Mouse (Mus musculus) hindbrain, embryonic 13.5 days (tissue): Measurements from ENCODE around the gene Tmem132b. TPM values are rescaled to one million over a fixed set of nuclear protein-coding genes. Genes with fewer than 3 reads are reported as not detected.

Source experiments
- ATAC-seq: fragments of 200-750 bp; cut with Nextera tagmentation; 2 replicates; pipeline ENCODE4 v1.8.0; 2017; ENCODE audit warnings: moderate TSS enrichment; ENCODE audit not compliant: low FRiP score
- H3K27ac ChIP-seq: fragments of 300-500 bp; sonication (generic); 2 replicates; pipeline ENCODE4 v1.5.1; 2015; ENCODE audit warnings: inconsistent platforms, mild to moderate bottlenecking, moderate library complexity
- H3K27me3 ChIP-seq: fragments of 300-500 bp; sonication (generic); 2 replicates; pipeline ENCODE4 v1.6.1; 2015; ENCODE audit warnings: mild to moderate bottlenecking, inconsistent platforms
- H3K36me3 ChIP-seq: fragments of 300-500 bp; sonication (generic); 2 replicates; pipeline ENCODE4 v1.6.1; 2015; ENCODE audit warnings: mild to moderate bottlenecking, inconsistent platforms
- H3K4me1 ChIP-seq: fragments of 300-500 bp; sonication (generic); replicated peaks from 2 replicates; pipeline ENCODE4 v1.6.1; 2015; ENCODE audit warnings: inconsistent platforms
- H3K4me2 ChIP-seq: fragments of 300-500 bp; sonication (generic); 2 replicates; pipeline ENCODE4 v1.6.1; 2015; ENCODE audit warnings: inconsistent platforms, mild to moderate bottlenecking, moderate library complexity
- H3K4me3 ChIP-seq: fragments of 300-500 bp; sonication (generic); 2 replicates; pipeline ENCODE4 v1.5.1; 2015; ENCODE audit warnings: mild to moderate bottlenecking, inconsistent platforms
- H3K9ac ChIP-seq: fragments of 300-500 bp; sonication (generic); 2 replicates; pipeline ENCODE4 v1.6.1; 2015; ENCODE audit warnings: mild to moderate bottlenecking, inconsistent platforms
- H3K9me3 ChIP-seq: fragments of 300-500 bp; sonication (generic); 2 replicates; pipeline ENCODE4 v1.6.1; 2016; ENCODE audit warnings: inconsistent platforms
- WGBS: fragments of 180-500 bp; shearing (Covaris S2); methylation state at CpG from one replicate; pipeline ENCODE4 v1.1.7; 2015; 5-methylcytosine and 5-hydroxymethylcytosine counted together
- polyA plus RNA-seq: library from polyadenylated mRNA; unstranded; fragments of >200 nt; fragmentation: Nextera tagmentation; extraction: Ambion mirVana; gene quantifications from 2 replicates; pipeline ENCODE4 v1.2.1, GENCODE M21; 2015

The Tmem132b gene
- polyA plus RNA-seq, 1 experiment from 2014 or later: 3.0 TPM

DNA sequence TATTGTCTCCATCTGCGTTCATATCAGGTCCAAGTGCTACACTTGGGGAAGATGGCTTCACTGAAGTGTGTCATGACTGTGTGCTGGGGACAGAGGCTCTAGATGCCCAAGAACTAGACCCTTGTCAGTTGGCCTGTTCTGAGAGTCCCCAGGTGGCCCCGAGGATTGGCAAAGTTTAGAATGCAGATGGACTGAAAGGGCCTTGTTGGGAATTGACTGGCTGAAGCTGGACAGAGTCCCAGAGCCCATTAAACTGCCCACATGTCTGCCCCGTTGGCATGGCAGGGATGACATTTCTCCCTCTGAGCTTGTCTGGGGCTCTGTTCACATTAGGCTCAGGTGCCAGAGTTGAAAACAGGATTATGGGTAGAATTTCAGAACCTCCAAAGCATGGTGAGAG lies 167.8 kb downstream of the Tmem132b start:
- no peak overlapping the region for H3K4me3 ChIP-seq
- 81% methylated on average over 3 of the region's 3 CpGs for WGBS
- no peaks in the 10 kb centered on the region for H3K27me3 ChIP-seq
- no peaks in the 10 kb centered on the region for H3K9me3 ChIP-seq
- H3K36me3 ChIP-seq: no peaks in the 10 kb centered on the region
- H3K9ac ChIP-seq: no peak overlapping the region
- no peak overlapping the region for H3K4me2 ChIP-seq
- H3K4me1 ChIP-seq: no peaks in the 10 kb centered on the region
- no peak for ATAC-seq
- no peak overlapping the region for H3K27ac ChIP-seq

DNA sequence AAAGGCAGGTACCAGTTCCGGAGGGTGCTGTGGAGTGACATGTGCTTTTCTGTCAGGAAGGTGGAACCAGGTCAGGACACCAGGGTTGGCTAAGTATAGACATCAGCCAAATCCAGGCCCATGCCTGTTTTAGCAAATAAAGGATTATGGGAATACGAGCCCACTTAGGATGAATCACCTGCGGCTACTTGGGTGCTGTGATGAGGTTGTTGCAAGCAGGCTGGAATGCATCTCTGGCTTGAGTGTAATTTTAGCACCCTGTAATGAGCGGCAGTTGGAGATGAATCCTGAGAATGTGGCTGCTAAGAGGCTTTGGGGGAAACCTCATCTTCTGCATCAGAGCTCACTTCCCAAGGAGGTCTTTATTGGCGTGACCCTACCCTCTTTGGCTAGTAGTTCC lies 168.7 kb downstream of the Tmem132b start:
- ATAC-seq: no peak
- Histone ChIP-seq H3K36me3 (no peaks in the 10 kb centered on the region), H3K4me1 (no peaks in the 10 kb centered on the region), H3K4me2 (no peak overlapping the region), H3K9ac (no peak overlapping the region), H3K27ac (no peak overlapping the region), H3K27me3 (no peaks in the 10 kb centered on the region), H3K4me3 (no peak overlapping the region), H3K9me3 (no peaks in the 10 kb centered on the region)
- 89% methylated on average over 5 of the region's 5 CpGs for WGBS

DNA sequence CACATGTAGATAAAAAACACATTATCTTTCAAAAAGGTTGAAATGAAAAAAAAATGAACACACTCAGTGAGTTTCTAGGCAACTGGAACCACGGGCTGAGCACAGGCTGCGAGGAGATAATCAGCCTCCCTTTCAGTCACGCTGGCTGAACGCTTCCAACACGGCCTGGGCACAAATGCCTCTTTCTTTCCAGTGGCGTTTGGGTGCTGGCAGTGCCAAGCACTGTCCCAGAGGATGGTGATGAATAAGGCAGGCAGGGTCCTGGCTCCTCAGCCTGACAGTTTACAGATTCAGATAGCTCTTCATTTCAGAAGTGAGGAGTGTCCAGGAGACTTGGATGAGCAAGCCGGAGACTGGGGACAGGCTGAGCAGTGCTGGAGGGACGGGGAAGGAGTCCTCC lies 173.8 kb downstream of the Tmem132b start:
- 54% methylated on average over 8 of the region's 8 CpGs for WGBS
- no peaks in the 10 kb centered on the region for H3K27me3 ChIP-seq
- H3K4me2 ChIP-seq: no peak overlapping the region
- 0 out of 2 replicates have a peak, but pooled peaks cover 4% of the 10 kb centered on the region for H3K4me1 ChIP-seq
- no peaks in the 10 kb centered on the region for H3K36me3 ChIP-seq
- H3K4me3 ChIP-seq: no peak overlapping the region
- peak overlapping the region; percentile 23; the same call in 1 of the 2 replicates for H3K27ac ChIP-seq
- ATAC-seq: no peak
- no peaks in the 10 kb centered on the region for H3K9me3 ChIP-seq
- H3K9ac ChIP-seq: no peak overlapping the region

DNA sequence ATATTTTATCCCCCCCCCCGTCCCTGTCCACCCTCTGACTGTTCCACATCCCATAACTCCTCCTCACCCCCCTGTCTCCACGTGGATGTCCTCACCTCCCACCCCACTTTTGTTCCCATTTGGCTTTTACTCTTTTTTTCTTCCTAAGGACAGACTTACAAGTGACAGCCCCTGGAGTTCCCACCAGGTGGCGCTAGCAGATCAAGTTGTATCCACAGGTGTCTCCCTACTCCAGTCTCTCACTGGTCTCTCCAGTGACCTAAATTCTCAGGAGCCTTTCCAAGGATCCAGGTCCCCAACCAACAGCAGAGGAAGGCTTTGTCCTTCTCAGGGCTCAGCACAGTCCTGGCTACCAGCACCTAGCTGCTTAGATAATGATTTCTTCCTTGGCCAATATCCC lies 177.6 kb downstream of the Tmem132b start:
- WGBS: 3% methylated on average over 3 of the region's 3 CpGs
- Histone ChIP-seq H3K36me3 (no peaks in the 10 kb centered on the region), H3K27ac (no peak overlapping the region)

DNA sequence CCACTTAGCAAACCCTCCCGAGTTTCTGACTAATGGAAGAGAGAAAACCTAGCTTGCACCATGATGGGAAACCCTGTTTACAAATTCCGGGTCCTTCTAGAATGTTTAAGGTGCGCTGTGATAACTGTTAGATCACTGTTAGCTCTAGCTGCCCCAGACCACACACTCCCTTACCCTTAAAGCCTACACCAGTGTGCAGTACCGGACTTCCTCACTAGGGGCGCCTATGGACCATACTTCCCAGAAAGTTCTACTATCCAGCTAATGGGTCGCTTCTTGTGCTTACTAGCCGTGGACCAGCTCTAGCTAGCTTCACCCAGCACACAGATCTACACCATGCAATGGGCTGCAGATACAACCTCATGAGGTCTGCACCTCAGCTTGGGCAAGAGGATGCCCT lies 195.2 kb downstream of the Tmem132b start:
- 90% methylated on average over 7 of the region's 7 CpGs for WGBS
- no peak overlapping the region for H3K4me2 ChIP-seq
- no peaks in the 10 kb centered on the region for H3K4me1 ChIP-seq
- no peaks in the 10 kb centered on the region for H3K9me3 ChIP-seq
- no peak overlapping the region for H3K9ac ChIP-seq
- no peaks in the 10 kb centered on the region for H3K36me3 ChIP-seq
- no peak overlapping the region for H3K27ac ChIP-seq
- no peak for ATAC-seq
- H3K27me3 ChIP-seq: no peaks in the 10 kb centered on the region
- H3K4me3 ChIP-seq: no peak overlapping the region

More for the DNA sequence above, 177.6 kb downstream of the Tmem132b start:
- H3K9me3 ChIP-seq: no peaks in the 10 kb centered on the region
- no peak overlapping the region for H3K9ac ChIP-seq
- H3K27me3 ChIP-seq: no peaks in the 10 kb centered on the region
- ATAC-seq: no peak
- H3K4me2 ChIP-seq: no peak overlapping the region
- H3K4me3 ChIP-seq: no peak overlapping the region
- 0 out of 2 replicates have a peak, but pooled peaks cover 4% of the 10 kb centered on the region for H3K4me1 ChIP-seq

DNA sequence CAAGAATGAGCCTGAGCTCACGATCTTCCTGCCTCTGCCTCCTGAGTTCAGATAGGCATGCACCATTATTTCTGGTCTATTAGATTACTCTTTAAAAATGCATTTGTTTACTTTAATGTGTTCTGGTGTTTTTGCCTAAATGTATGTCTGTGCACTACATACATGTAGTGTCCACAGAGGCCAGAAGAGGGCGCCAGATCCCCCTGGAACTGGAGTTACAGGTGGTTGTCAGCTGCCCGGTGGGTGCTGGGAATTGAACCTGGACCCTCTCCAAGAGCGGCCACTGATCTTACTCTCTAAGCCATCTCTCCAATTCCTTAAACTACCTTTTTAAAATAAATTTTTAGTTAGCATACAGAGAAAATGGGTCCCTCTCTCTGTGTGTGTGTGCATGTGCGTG lies 195.9 kb downstream of the Tmem132b start:
- no peaks in the 10 kb centered on the region for H3K9me3 ChIP-seq
- WGBS: 87% methylated on average over 5 of the region's 5 CpGs
- no peak for ATAC-seq

DNA sequence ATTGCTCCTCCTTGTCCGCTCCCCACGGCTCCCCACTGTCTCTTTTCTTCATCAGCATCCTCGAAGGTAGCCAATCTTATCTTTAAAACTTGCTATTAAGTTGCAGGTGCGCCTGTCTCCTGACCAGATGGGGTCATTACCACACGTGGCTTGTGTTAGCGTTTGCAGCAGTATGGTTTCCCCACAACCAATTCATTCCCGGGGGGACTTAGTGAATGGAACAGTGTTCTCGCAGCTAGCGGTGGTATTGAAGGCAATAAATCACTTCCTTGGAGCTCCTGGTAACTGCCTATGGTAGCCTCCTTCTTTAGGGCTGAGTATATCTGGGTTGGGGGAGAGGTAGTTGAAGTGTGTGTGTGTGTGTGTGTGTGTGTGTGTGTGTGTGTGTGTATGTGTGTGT lies 196.4 kb downstream of the Tmem132b start:
- 81% methylated on average over 9 of the region's 9 CpGs for WGBS
- H3K4me2 ChIP-seq: no peak overlapping the region
- no peak overlapping the region for H3K4me3 ChIP-seq
- H3K9ac ChIP-seq: no peak overlapping the region
- no peak for ATAC-seq
- no peaks in the 10 kb centered on the region for H3K9me3 ChIP-seq
- no peaks in the 10 kb centered on the region for H3K4me1 ChIP-seq
- H3K36me3 ChIP-seq: no peaks in the 10 kb centered on the region
- no peaks in the 10 kb centered on the region for H3K27me3 ChIP-seq
- no peak overlapping the region for H3K27ac ChIP-seq

More for the DNA sequence above, 195.9 kb downstream of the Tmem132b start:
- no peak overlapping the region for H3K4me2 ChIP-seq
- H3K4me1 ChIP-seq: no peaks in the 10 kb centered on the region
- H3K27ac ChIP-seq: no peak overlapping the region
- no peak overlapping the region for H3K4me3 ChIP-seq
- no peaks in the 10 kb centered on the region for H3K36me3 ChIP-seq
- no peak overlapping the region for H3K9ac ChIP-seq
- H3K27me3 ChIP-seq: no peaks in the 10 kb centered on the region

DNA sequence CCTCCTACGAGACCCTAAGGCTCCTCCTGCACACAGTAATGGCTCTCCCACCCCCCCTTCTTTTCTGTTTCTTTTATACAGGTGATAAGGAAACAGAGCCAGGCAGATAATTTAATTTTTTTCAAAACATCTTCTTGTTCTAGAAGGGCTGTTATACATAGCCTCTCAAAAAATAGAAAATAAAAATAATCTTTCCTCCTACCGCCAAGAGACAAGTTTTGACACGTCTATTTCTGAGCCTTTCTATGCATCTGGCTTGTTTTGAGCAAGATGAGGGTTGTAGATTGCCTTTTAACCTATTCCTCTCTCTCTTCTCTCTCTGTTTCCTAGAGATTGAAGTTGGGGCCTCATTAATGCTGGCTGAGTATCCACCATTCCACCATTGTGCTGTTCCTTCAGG lies 196.9 kb downstream of the Tmem132b start:
- H3K4me3 ChIP-seq: no peak overlapping the region
- H3K4me1 ChIP-seq: no peaks in the 10 kb centered on the region
- H3K4me2 ChIP-seq: no peak overlapping the region
- no peaks in the 10 kb centered on the region for H3K27me3 ChIP-seq
- ATAC-seq: no peak
- no peaks in the 10 kb centered on the region for H3K9me3 ChIP-seq
- WGBS: 82% methylated on average over 3 of the region's 3 CpGs
- no peak overlapping the region for H3K27ac ChIP-seq
- H3K9ac ChIP-seq: no peak overlapping the region
- H3K36me3 ChIP-seq: no peaks in the 10 kb centered on the region

DNA sequence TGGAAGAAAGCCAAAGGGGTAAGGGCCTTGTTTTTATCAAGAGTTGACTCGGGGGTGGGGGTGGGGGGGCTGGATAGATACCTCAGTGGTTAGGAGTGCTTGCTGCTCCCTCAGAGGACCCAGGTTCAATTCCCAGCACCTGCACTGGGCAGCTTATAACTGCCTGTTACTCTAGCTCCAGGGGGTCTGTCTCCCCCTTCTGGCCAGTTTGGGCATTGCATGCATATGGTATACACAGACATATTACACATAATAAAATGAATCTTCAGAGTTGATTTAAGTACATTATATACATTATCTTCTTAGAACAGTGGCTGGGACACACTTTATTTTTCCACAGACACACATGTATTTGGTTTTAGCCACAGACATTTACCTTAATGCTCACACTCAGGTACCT lies 202.2 kb downstream of the Tmem132b start:
- no peak overlapping the region for H3K27ac ChIP-seq
- no peak overlapping the region for H3K4me3 ChIP-seq
- H3K9me3 ChIP-seq: no peaks in the 10 kb centered on the region
- H3K9ac ChIP-seq: no peak overlapping the region
- no peaks in the 10 kb centered on the region for H3K36me3 ChIP-seq
- no peak for ATAC-seq
- WGBS: 87% methylated on average over 1 of the region's 1 CpGs
- no peaks in the 10 kb centered on the region for H3K27me3 ChIP-seq
- H3K4me2 ChIP-seq: no peak overlapping the region
- peaks cover 6% of the 10 kb centered on the region; the same call in 1 of the 2 replicates for H3K4me1 ChIP-seq

DNA sequence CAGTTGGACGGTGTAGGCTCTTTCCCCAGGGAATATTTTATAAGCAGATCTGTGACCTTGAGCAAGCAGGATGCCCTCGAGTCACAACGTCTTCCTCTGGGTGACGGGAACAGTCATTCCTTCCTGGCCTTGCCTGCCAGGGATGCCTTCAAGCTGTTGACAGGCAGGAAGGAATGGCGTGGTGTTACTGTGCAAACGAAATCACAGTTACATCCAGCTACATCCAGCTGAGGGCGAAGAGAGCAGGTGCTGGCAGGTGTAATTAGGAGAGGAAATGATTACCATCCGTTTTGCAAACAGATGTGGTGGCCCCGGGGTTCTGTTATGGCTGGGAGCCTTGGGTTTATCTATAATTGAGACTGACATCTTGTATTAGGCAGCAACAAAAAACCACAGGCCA lies 205.5 kb downstream of the Tmem132b start:
- Histone ChIP-seq H3K36me3 (no peaks in the 10 kb centered on the region), H3K4me3 (no peak overlapping the region), H3K9me3 (no peaks in the 10 kb centered on the region), H3K27me3 (no peaks in the 10 kb centered on the region), H3K4me2 (no peak overlapping the region), H3K27ac (no peak overlapping the region), H3K4me1 (peaks cover 6% of the 10 kb centered on the region; the same call in 1 of the 2 replicates), H3K9ac (no peak overlapping the region)
- ATAC-seq: no peak
- WGBS: 36% methylated on average over 9 of the region's 9 CpGs

DNA sequence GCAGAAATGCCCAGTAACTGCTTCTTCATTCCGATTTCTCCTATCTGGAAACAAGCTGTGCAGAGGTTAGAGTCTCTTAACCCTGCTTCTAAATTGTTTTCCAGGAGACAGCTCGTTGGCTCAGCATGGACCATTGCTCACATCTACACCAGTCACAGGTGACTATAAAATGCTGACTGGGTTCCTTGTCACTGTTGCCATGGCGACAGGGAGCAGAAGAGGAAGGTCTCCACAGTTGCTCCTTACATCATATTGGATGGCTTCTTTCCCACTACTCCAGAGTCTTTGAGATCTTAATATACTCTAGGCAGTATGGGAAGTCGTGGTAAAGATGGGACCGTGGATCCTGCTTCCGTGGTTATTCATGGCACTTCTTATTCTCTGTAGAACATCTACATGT lies 211.9 kb downstream of the Tmem132b start:
- Histone ChIP-seq H3K4me2 (no peak overlapping the region), H3K36me3 (no peaks in the 10 kb centered on the region), H3K27ac (no peak overlapping the region), H3K9me3 (peaks cover 2% of the 10 kb centered on the region; the same call in 1 of the 2 replicates), H3K4me3 (no peak overlapping the region), H3K4me1 (peaks cover 5% of the 10 kb centered on the region; the same call in 1 of the 2 replicates), H3K27me3 (no peaks in the 10 kb centered on the region), H3K9ac (no peak overlapping the region)
- ATAC-seq: no peak
- WGBS: 78% methylated on average over 6 of the region's 6 CpGs

DNA sequence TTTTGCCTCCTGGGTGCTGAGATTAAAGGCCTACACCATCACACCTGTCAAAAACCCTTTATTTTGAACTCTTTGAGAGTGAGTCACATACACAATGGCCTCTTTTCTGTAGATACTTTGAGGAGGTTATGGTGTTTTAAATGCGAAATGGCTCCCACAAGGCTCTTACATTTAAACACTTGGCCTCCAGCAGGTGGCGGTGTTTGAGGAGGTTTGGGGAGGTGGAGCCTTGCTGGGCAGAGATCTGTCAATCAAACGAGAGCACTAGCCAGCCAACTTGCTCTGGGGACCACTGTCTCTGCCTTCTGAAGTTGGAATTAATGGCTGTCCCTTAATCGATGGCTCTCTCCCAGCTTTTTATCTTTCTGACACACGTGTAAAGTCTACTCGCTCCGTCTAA lies 214.2 kb downstream of the Tmem132b start:
- Histone ChIP-seq H3K9me3 (peaks cover 8% of the 10 kb centered on the region; the same call in 1 of the 2 replicates), H3K4me2 (no peak overlapping the region), H3K9ac (no peak overlapping the region), H3K4me1 (peaks cover 5% of the 10 kb centered on the region; the same call in 1 of the 2 replicates), H3K36me3 (no peaks in the 10 kb centered on the region; the same call in 1 of the 2 replicates), H3K27ac (no peak overlapping the region), H3K4me3 (no peak overlapping the region), H3K27me3 (no peaks in the 10 kb centered on the region)
- ATAC-seq: no peak
- WGBS: 67% methylated on average over 7 of the region's 7 CpGs

DNA sequence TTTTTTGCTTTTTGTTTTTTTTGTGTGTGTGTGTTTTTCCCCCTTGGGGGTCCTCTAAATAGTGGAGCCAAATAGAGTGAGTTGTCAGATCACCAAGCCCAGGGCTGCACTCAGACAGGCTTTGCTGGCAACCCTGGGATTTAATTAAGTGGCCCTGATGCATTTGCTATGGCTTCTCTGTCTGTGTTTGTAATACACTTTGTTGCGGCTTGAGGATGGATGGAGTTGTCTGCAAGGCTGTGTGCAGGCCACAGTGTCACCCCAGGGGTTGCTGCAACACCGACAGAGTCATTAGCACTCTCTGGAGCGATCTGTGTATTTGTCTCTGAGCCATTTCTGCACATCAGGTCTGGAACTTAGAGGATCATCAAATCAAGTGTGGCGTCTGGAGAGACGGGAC lies 219.9 kb downstream of the Tmem132b start:
- no peak overlapping the region for H3K4me2 ChIP-seq
- H3K4me1 ChIP-seq: no peaks in the 10 kb centered on the region
- H3K9me3 ChIP-seq: peaks cover 8% of the 10 kb centered on the region; the same call in 1 of the 2 replicates
- no peak for ATAC-seq
- H3K27ac ChIP-seq: no peak overlapping the region
- H3K36me3 ChIP-seq: no peaks in the 10 kb centered on the region; the same call in 1 of the 2 replicates
- H3K27me3 ChIP-seq: no peaks in the 10 kb centered on the region
- 58% methylated on average over 5 of the region's 5 CpGs for WGBS
- no peak overlapping the region for H3K9ac ChIP-seq
- no peak overlapping the region for H3K4me3 ChIP-seq
